Mouse (Mus musculus): Measurements from ENCODE around the gene Setd7.

DNA sequence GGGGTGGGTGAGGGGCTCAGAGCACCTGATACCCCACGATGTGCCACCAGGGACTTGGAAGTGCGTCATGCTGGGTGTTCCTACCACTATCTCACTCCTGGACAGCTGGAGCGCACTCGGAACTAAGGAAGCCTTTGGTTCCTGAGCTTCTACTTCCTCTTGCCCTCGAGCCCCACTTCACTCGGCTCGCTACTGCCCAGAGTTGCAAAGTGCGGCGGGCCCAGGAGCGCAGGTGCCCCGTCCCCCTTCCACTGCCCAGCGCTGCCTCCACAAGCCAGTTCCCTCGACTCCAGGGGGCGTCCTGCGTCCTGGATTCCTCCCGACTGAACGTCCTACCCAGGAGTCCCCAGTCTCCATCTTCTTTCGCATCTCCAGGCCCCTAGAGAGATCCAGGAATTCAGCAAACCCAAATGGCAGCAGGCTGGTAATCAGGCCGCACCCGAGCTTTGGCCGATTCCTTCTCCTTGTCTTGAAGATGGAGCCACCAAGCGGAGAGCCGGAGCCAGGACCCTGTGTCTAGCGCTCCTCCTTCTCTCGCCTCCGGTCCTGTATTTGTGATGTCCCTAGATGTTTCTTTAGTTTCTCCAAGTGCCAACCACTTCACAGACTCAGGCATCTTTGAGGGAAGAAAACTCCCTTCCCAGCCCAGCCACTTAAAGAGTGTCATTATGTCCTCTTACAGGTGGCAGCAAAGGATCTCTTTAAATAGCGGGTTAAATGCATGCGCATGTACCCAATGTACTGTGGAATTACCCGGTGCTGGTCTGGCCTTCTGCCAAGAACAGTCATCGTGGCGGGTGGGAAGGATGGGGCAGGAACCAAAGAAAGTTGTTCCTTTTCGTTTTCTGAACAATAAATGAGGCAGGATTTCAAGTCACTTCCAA, 672 bp upstream of the Setd7 start:
- TF ChIP-seq CHD2 (IDR thresholded peaks at IDR 0.05; ENCODE audit: low read length) (no peak; the same call in 1 of the 2 replicates), MYB (IDR thresholded peaks at IDR 0.05; ENCODE audit: low read depth, low read length) (no peak), CTCF (IDR thresholded peaks at IDR 0.05 in 2 of 3, conservative IDR thresholded peaks at IDR 0.05 in 1 of 3; ENCODE audit: control insufficient read depth in 1 of 3, insufficient read depth in 1 of 3, low read depth in 2 of 3, low read length in 3 of 3, poor library complexity in 1 of 3, severe bottlenecking in 1 of 3) (peak in 2 of 3 experiments; percentile 26 to 45; a peak in 2 of 6 replicates), HCFC1 (IDR thresholded peaks at IDR 0.05; ENCODE audit: low read depth, low read length) (no peak)
